Mouse (Mus musculus) gastrocnemius, postnatal 4 days (tissue): ENCODE measurements around the gene Kif3a. TPM values are rescaled to one million over a fixed set of nuclear protein-coding genes. Genes with fewer than 3 reads are reported as not detected.

ENCODE experiments used
- DNase-seq, 2 experiments: peaks; one replicate each; pipeline ENCODE4 v3.0.0; 2021 to 2022; ENCODE audit warnings: low spot score in 2 of 2, mixed read lengths in 2 of 2
- total RNA-seq, 2 experiments: library from RNA; stranded (reverse); gene quantifications; 2 replicates each; pipeline ENCODE4 v1.2.3; 2021

Gene Kif3a
- total RNA-seq, 2 experiments from 2014 or later: 15.9 to 18.2 TPM

DNA sequence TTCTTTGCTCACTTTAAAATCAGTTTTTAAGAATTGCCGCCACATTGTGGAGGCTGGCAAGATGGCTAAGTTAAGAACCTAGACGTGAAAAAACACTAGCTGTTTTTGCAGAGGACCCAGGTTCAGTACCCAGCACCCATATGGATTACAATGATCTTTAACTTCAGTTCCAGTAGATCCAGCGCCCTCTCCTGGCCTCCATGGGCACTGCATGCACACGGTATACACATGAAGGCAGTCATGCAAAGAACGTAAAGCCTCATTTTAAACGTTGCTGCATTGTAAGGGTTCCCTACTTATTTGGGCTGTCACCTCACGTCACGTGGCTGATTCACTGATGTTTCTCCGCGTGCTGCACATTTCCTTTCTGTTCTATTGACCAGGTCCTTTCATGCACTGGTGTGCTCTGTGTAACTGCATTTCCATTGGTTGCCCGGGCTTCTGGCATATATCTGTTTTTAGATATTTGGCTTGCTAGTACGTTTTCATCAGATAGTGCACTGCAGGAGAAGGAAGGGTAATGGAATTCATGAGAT is 75.6 kb downstream of the Kif3a start:
- DNase-seq: no peak

DNA sequence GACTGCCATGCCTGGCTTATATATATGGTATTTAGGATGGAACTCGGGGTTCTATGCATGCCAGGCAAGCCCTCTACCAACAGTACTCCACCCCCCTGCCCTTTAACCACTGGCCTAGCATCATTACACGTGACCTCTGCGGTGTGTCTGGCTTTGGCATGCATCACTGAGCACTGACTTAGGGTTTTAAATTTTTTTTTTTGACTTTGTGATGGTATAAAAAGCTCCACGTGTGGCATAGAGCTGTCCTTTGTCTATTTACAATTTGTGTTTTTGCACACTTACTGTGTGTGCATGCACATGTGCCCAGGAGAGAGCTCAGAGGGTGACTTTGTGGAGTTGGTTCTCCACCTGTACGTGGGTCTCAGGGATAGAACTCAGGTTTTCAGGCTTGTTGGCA is 76.8 kb downstream of the Kif3a start:
- no peak for DNase-seq

DNA sequence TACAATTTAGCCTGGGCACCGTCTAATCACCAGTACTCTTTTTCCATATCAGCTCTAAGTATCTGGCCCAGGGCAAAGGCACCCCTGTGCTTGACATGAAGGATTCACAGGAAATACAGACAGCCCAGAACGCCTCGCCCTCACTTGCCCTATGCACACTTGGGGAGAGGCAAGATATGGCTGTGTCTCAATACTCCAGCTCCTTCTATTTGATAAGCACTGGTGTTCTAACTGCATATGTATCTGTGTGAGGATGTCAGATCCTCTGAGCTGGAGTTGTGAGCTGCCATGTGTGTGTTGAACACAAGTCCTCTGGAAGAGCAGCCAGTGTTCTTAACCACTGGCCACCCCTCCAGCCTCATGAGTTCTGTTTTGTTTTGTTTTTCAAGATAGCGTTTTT is 84.3 kb downstream of the Kif3a start:
- no peak for DNase-seq

Other genes with a start within 250 kb of the Kif3a start
- gene Zcchc10, start 242.7 kb upstream of the Kif3a start, total RNA-seq: 10 to 100 TPM; 10.5 to 10.7 TPM
- gene Aff4, start 216.5 kb upstream of the Kif3a start, total RNA-seq: 100 to 1,000 TPM; 146 to 154 TPM
- gene Leap2, start 144.2 kb upstream of the Kif3a start, total RNA-seq: not detected
- gene Uqcrq, start 136.5 kb upstream of the Kif3a start, total RNA-seq: 100 to 1,000 TPM; 694 to 764 TPM
- 1 to 10 TPM in 1 of 2 experiments, under 1 TPM in 1; 0.86 to 1.0 TPM for gene Gdf9, start 136.4 kb upstream of the Kif3a start, total RNA-seq
- gene Gm10447, start 110.3 kb upstream of the Kif3a start, total RNA-seq: not detected
- gene Shroom1, start 110.2 kb upstream of the Kif3a start, total RNA-seq: under 1 TPM; 0.49 to 0.81 TPM
- gene Gm9837, start 96.9 kb upstream of the Kif3a start, total RNA-seq: not detected
- gene Gm9945, start 87.2 kb upstream of the Kif3a start, total RNA-seq: not detected
- under 1 TPM; 0.16 to 0.25 TPM for gene Sowaha, start 87.1 kb upstream of the Kif3a start, total RNA-seq
- gene Sept8, start 48.1 kb upstream of the Kif3a start, total RNA-seq: 10 to 100 TPM; 85.8 to 88.6 TPM
- gene Il4, start 51.3 kb downstream of the Kif3a start, total RNA-seq: under 1 TPM in 1 of 2 experiments, not detected in 1; 0.65 TPM
- not detected for gene Il13, start 67.3 kb downstream of the Kif3a start, total RNA-seq
- gene Rad50, start 139.9 kb downstream of the Kif3a start, total RNA-seq: 10 to 100 TPM; 13.0 to 15.6 TPM
- gene Il5, start 153.4 kb downstream of the Kif3a start, total RNA-seq: not detected
- gene Irf1, start 202.6 kb downstream of the Kif3a start, total RNA-seq: 10 to 100 TPM; 16.1 to 17.0 TPM
- gene Gm17334, start 205.8 kb downstream of the Kif3a start, total RNA-seq: under 1 TPM; 0.31 to 0.32 TPM